Mouse (Mus musculus): ENCODE results near the gene Stat6. TPM values are rescaled to one million over a fixed set of nuclear protein-coding genes. Genes with fewer than 3 reads are reported as not detected.
A peak's percentile ranks its signal among the peaks of the same experiment; 100 is the strongest.

The Stat6 gene
- polyA plus RNA-seq, 1 experiment from 2014 or later: 46.8 TPM

DNA sequence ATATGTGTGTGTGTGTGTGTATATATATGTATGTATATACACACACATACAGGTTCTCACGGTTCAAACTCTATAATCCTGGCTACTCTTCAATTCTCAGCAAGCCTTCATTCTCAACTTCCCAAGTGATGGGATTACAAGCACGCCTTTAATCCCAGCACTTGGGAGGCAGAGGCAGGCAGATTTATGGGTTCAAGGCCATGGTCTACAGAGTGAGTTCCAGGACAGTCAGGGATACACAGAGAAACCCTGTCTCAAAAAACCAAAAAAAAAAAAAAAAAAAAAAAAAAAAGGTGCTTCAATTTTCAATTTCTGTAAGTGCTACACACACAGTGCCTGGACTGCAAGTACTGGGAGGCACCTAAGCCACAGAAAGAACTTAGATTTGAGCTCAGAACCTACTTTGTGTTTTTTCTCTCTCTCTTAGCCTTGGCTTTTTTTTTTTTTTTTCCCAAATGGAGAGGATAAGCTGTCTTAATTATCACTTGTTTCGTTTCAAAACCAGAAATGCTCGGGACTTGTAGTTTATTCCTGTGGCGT, 33.1 kb downstream of the Stat6 start:
- H3K27ac ChIP-seq (ENCODE audit: low read length): peak overlapping the region; percentile 25
- ATAC-seq: no peak
- H3K4me1 ChIP-seq (ENCODE audit: control insufficient read depth, insufficient read depth, low read length): peaks cover 9% of the 10 kb centered on the region
- peak overlapping the region; percentile 39 for H3K4me2 ChIP-seq (ENCODE audit: low read depth, low read length)
- no peaks in the 10 kb centered on the region for H3K27me3 ChIP-seq (replicated peaks; ENCODE audit: control insufficient read depth, insufficient read depth, low read length)
- peak overlapping the region; percentile 49; the same call in 1 of the 2 replicates for H3K9ac ChIP-seq (ENCODE audit: low read depth, low read length)
- no peaks in the 10 kb centered on the region for H3K36me3 ChIP-seq (ENCODE audit: control insufficient read depth, insufficient read depth, low read length)
- H3K9me3 ChIP-seq (ENCODE audit: control insufficient read depth, low read length): no peaks in the 10 kb centered on the region
- H3K4me3 ChIP-seq (ENCODE audit: low read length): peak overlapping the region; percentile 85
- WGBS: 48% methylated on average over 5 of the region's 5 CpGs

GRCm38 (mm10) chr10:127676691-127677548, 34.1 kb downstream of the Stat6 start:
- peak overlapping the region; percentile 63 for H3K27ac ChIP-seq (ENCODE audit: low read length)
- H3K9ac ChIP-seq (ENCODE audit: low read depth, low read length): peak overlapping the region; percentile 79
- H3K4me1 ChIP-seq (ENCODE audit: control insufficient read depth, insufficient read depth, low read length): peaks cover 9% of the 10 kb centered on the region
- H3K27me3 ChIP-seq (replicated peaks; ENCODE audit: control insufficient read depth, insufficient read depth, low read length): no peaks in the 10 kb centered on the region
- peak overlapping the region; percentile 98 for H3K4me2 ChIP-seq (ENCODE audit: low read depth, low read length)
- peak overlapping the region; percentile 85 for H3K4me3 ChIP-seq (ENCODE audit: low read length)
- peak; percentile 95 for ATAC-seq
- under 1% methylated on average over 70 of the region's 71 CpGs for WGBS
- H3K36me3 ChIP-seq (ENCODE audit: control insufficient read depth, insufficient read depth, low read length): no peaks in the 10 kb centered on the region
- no peaks in the 10 kb centered on the region for H3K9me3 ChIP-seq (ENCODE audit: control insufficient read depth, low read length)

DNA sequence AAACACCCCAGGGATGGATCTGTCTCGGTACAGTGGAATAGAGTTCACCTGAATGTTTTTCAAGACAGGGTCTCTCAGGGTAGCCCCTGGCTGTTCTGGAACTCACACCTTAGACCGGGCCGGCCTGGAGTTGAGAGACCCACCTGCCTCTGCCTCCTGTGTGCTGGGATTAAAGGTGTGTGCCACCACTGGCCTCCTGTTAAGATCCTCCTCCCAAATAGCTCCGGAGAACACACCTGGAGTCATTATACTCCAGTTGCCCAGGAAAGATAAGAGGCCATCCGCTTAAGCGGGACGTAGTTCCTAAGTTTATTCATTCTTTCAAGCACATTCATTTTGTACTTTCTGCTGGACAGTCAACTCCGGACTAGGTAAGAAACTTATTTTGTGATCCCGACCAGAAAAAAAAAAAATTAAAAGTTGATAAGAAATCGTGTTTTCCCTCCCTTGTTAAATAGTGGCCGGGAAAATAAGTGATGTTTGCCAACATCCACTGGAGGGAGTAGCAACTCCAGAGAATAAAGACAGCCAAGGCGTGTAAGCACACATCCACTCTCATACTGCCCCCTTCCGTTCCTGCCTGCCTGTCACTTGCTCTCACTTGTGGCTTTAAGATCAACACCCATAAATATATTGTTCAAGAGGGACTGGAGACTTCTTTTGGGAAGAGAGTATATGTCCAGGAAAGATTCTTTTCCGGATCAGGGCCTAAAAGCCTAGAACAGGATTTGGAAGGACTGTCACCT, 35.0 kb downstream of the Stat6 start:
- H3K9ac ChIP-seq (ENCODE audit: low read depth, low read length): peak overlapping the region; percentile 79
- H3K27ac ChIP-seq (ENCODE audit: low read length): peak overlapping the region; percentile 63; the same call in 1 of the 2 replicates
- peak overlapping the region; percentile 98 for H3K4me2 ChIP-seq (ENCODE audit: low read depth, low read length)
- H3K36me3 ChIP-seq (ENCODE audit: control insufficient read depth, insufficient read depth, low read length): no peaks in the 10 kb centered on the region
- peak; percentile 1; the same call in 1 of the 2 replicates for ATAC-seq
- no peaks in the 10 kb centered on the region for H3K9me3 ChIP-seq (ENCODE audit: control insufficient read depth, low read length)
- peak overlapping the region; percentile 85 for H3K4me3 ChIP-seq (ENCODE audit: low read length)
- WGBS: 6% methylated on average over 14 of the region's 14 CpGs
- peaks cover 9% of the 10 kb centered on the region for H3K4me1 ChIP-seq (ENCODE audit: control insufficient read depth, insufficient read depth, low read length)
- H3K27me3 ChIP-seq (replicated peaks; ENCODE audit: control insufficient read depth, insufficient read depth, low read length): no peaks in the 10 kb centered on the region

DNA sequence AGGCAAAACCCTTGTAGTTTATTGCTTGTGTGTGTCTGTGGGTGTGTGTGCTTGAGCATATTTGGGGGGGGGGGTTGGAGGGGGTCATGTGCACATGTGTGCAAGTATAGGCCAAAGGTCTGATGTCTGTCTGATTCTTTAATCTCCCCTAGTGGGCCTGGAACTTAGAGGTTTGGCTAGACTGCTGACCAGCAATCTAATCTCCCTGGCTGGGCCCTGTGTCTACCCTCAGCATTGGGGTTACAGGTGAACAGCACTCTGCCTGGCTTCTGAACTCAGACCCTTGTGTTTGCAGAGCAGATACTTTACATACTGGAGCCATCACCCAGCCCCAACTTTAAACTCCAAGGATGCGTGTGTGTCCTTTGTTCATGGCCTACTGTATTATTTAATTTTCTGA, 36.4 kb downstream of the Stat6 start:
- no peaks in the 10 kb centered on the region for H3K36me3 ChIP-seq (ENCODE audit: control insufficient read depth, insufficient read depth, low read length)
- no peak overlapping the region for H3K27ac ChIP-seq (ENCODE audit: low read length)
- H3K4me1 ChIP-seq (ENCODE audit: control insufficient read depth, insufficient read depth, low read length): peaks cover 9% of the 10 kb centered on the region
- ATAC-seq: no peak
- no peaks in the 10 kb centered on the region for H3K9me3 ChIP-seq (ENCODE audit: control insufficient read depth, low read length)
- no peak overlapping the region for H3K4me3 ChIP-seq (ENCODE audit: low read length)
- no peak overlapping the region for H3K4me2 ChIP-seq (ENCODE audit: low read depth, low read length)
- no peaks in the 10 kb centered on the region for H3K27me3 ChIP-seq (replicated peaks; ENCODE audit: control insufficient read depth, insufficient read depth, low read length)
- WGBS: 89% methylated on average over 1 of the region's 1 CpGs
- no peak overlapping the region for H3K9ac ChIP-seq (ENCODE audit: low read depth, low read length)

DNA sequence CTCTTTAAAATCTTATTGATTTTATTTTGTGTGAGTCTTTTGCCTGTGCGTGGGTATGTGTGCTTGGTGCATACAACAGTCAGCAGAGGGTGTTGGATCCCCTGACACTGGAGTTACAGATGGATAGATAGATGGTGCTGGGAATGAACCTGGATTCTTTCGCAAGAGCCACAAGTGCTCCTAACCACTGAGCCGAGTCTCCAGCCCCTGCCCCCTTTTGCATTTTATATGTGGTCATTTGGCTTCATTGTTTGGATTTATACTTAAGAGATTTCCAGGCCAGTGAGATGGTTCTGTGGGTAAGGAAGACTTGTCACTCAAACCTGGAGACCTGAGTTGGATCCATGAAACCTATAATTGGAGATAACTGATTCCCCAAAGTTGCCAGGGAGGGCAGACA, 37.1 kb downstream of the Stat6 start:
- Histone ChIP-seq H3K9ac (ENCODE audit: low read depth, low read length) (no peak overlapping the region), H3K27ac (ENCODE audit: low read length) (no peak overlapping the region), H3K36me3 (ENCODE audit: control insufficient read depth, insufficient read depth, low read length) (no peaks in the 10 kb centered on the region), H3K4me1 (ENCODE audit: control insufficient read depth, insufficient read depth, low read length) (peaks cover 9% of the 10 kb centered on the region), H3K4me2 (ENCODE audit: low read depth, low read length) (no peak overlapping the region), H3K27me3 (replicated peaks; ENCODE audit: control insufficient read depth, insufficient read depth, low read length) (no peaks in the 10 kb centered on the region), H3K4me3 (ENCODE audit: low read length) (no peak overlapping the region), H3K9me3 (ENCODE audit: control insufficient read depth, low read length) (no peaks in the 10 kb centered on the region)
- 88% methylated on average over 3 of the region's 3 CpGs for WGBS
- no peak for ATAC-seq

GRCm38 (mm10) chr10:127682886-127683285, 40.1 kb downstream of the Stat6 start:
- H3K4me3 ChIP-seq (ENCODE audit: low read length): no peak overlapping the region
- no peak overlapping the region for H3K9ac ChIP-seq (ENCODE audit: low read depth, low read length)
- no peaks in the 10 kb centered on the region for H3K27me3 ChIP-seq (replicated peaks; ENCODE audit: control insufficient read depth, insufficient read depth, low read length)
- peaks cover 6% of the 10 kb centered on the region for H3K4me1 ChIP-seq (ENCODE audit: control insufficient read depth, insufficient read depth, low read length)
- H3K36me3 ChIP-seq (ENCODE audit: control insufficient read depth, insufficient read depth, low read length): no peaks in the 10 kb centered on the region
- H3K9me3 ChIP-seq (ENCODE audit: control insufficient read depth, low read length): no peaks in the 10 kb centered on the region
- no peak overlapping the region for H3K4me2 ChIP-seq (ENCODE audit: low read depth, low read length)
- H3K27ac ChIP-seq (ENCODE audit: low read length): no peak overlapping the region
- no peak for ATAC-seq
- 84% methylated on average over 6 of the region's 6 CpGs for WGBS

GRCm38 (mm10) chr10:127691053-127691452, 48.3 kb downstream of the Stat6 start:
- no peak overlapping the region for H3K27ac ChIP-seq (ENCODE audit: low read length)
- 28% methylated on average over 1 of the region's 1 CpGs for WGBS
- ATAC-seq: no peak
- no peak overlapping the region for H3K4me2 ChIP-seq (ENCODE audit: low read depth, low read length)
- 0 out of 2 replicates have a peak, but pooled peaks cover 4% of the 10 kb centered on the region for H3K36me3 ChIP-seq (ENCODE audit: control insufficient read depth, insufficient read depth, low read length)
- no peak overlapping the region for H3K9ac ChIP-seq (ENCODE audit: low read depth, low read length)
- H3K4me3 ChIP-seq (ENCODE audit: low read length): no peak overlapping the region
- no peaks in the 10 kb centered on the region for H3K9me3 ChIP-seq (ENCODE audit: control insufficient read depth, low read length)
- H3K4me1 ChIP-seq (ENCODE audit: control insufficient read depth, insufficient read depth, low read length): peaks cover 4% of the 10 kb centered on the region; the same call in 1 of the 2 replicates
- no peaks in the 10 kb centered on the region for H3K27me3 ChIP-seq (replicated peaks; ENCODE audit: control insufficient read depth, insufficient read depth, low read length)

DNA sequence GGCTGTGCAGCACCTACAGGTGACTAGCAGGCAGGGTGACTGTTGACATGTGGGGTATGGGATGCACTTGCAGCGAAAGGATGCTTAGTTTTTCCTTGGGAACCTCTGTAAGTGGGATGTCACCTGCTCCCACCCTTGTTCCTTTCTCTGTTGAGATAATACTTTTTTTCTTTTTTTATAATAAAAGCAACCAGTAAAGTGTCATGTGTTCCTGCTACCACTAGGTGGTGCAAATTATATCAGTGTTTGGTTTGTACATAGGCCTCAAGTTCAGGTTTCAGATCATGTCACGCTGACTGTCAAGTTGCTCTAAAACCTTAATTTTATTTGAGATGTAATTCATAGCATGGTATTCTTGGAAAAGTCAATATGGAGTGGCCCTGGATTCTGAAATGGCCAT, 51.9 kb downstream of the Stat6 start:
- H3K36me3 ChIP-seq (ENCODE audit: control insufficient read depth, insufficient read depth, low read length): no peaks in the 10 kb centered on the region
- 54% methylated on average over 2 of the region's 2 CpGs for WGBS
- no peak overlapping the region for H3K27ac ChIP-seq (ENCODE audit: low read length)
- no peak overlapping the region for H3K4me3 ChIP-seq (ENCODE audit: low read length)
- H3K9me3 ChIP-seq (ENCODE audit: control insufficient read depth, low read length): no peaks in the 10 kb centered on the region
- peaks cover 4% of the 10 kb centered on the region; the same call in 1 of the 2 replicates for H3K4me1 ChIP-seq (ENCODE audit: control insufficient read depth, insufficient read depth, low read length)
- ATAC-seq: 0 out of 2 replicates have a peak, but pooled peaks have one; percentile 31
- no peak overlapping the region for H3K9ac ChIP-seq (ENCODE audit: low read depth, low read length)
- no peaks in the 10 kb centered on the region for H3K27me3 ChIP-seq (replicated peaks; ENCODE audit: control insufficient read depth, insufficient read depth, low read length)
- H3K4me2 ChIP-seq (ENCODE audit: low read depth, low read length): no peak overlapping the region

DNA sequence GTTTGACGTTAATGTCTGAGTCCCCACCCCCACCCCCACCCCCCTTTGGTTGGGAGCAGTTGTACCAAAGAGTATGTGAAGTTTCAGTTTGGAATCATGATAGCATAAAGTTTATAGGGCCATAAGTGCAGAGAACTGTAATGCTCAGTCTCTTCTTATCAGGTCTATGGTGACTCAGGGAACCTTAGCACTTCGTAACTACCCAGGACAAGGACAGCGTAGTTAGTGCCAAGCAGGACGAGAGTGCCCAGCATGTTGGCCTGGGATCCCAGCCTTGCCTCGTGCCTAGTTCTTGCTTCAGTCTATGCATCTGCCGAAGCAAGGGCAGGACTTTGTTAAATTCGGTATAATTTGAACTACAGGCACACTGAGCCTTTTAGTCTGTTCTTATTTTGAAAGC, 53.0 kb downstream of the Stat6 start:
- Histone ChIP-seq H3K27me3 (replicated peaks; ENCODE audit: control insufficient read depth, insufficient read depth, low read length) (no peaks in the 10 kb centered on the region), H3K4me1 (ENCODE audit: control insufficient read depth, insufficient read depth, low read length) (peaks cover 4% of the 10 kb centered on the region; the same call in 1 of the 2 replicates), H3K4me2 (ENCODE audit: low read depth, low read length) (no peak overlapping the region), H3K9me3 (ENCODE audit: control insufficient read depth, low read length) (no peaks in the 10 kb centered on the region), H3K36me3 (ENCODE audit: control insufficient read depth, insufficient read depth, low read length) (no peaks in the 10 kb centered on the region), H3K4me3 (ENCODE audit: low read length) (no peak overlapping the region), H3K9ac (ENCODE audit: low read depth, low read length) (no peak overlapping the region), H3K27ac (ENCODE audit: low read length) (no peak overlapping the region)
- peak; percentile 79 for ATAC-seq
- 83% methylated on average over 7 of the region's 7 CpGs for WGBS
